Mouse (Mus musculus): ENCODE measurements around the gene Rspry1. TPM values are rescaled to one million over a fixed set of nuclear protein-coding genes. Genes with fewer than 3 reads are reported as not detected.

Rspry1 gene
- polyA plus RNA-seq (2012; rRNA removed) (4.0 and 6.2 TPM in 2 replicates), polyA plus RNA-seq (2014; fragmentation: Nextera tagmentation; extraction: Ambion mirVana) (15.8 and 17.9 TPM in 2 replicates)

GRCm38 (mm10) chr8:94601607-94602385 lies at the start of gene Rspry1, which contains the start of gene Fam192a:
TSS of gene Rspry1 (plus strand) at chr8:94601937.
TSS of gene Fam192a (minus strand) at chr8:94601997.
- H3K36me3 ChIP-seq (replicated peaks; ENCODE audit: control insufficient read depth, insufficient read depth, low read depth): no peaks in the 10 kb centered on the region
- TF ChIP-seq CTCF (IDR thresholded peaks at IDR 0.05; ENCODE audit: low read depth) (peak; percentile 23; the same call in 1 of the 2 replicates), EP300 (IDR thresholded peaks at IDR 0.05; ENCODE audit: low read depth) (no peak)
- ATAC-seq (ENCODE audit: insufficient read depth) (peak; percentile 99), DNase-seq (ENCODE audit: low read depth in 3 of 3, low spot score in 3 of 3) (peak; percentile 99 to 100 (median 100))
- peak within 1 kb of the TSS; percentile 87 for H3K9ac ChIP-seq (replicated peaks)
- peak within 1 kb of the TSS; percentile 97 for H3K4me2 ChIP-seq (ENCODE audit: low read depth)
- H3K27me3 ChIP-seq (ENCODE audit: control insufficient read depth, insufficient read depth, low read length): no peaks in the 10 kb centered on the region
- peaks cover 9 to 16% of the 10 kb centered on the region in 2 experiments for H3K4me1 ChIP-seq (replicated peaks; ENCODE audit: control insufficient read depth in 2 of 2, insufficient read depth in 2 of 2, low read length in 1 of 2)
- WGBS (ENCODE audit: insufficient replicate concordance): under 1% methylated on average over 55 of the region's 55 CpGs
- peak within 1 kb of the TSS; percentile 83 to 95 for H3K4me3 ChIP-seq (ENCODE audit: insufficient read depth in 1 of 2, low read depth in 2 of 2, low read length in 2 of 2)
- H3K27ac ChIP-seq: peak within 1 kb of the TSS; percentile 68
- H3K9me3 ChIP-seq (ENCODE audit: control insufficient read depth, low read length): no peaks in the 10 kb centered on the region

DNA sequence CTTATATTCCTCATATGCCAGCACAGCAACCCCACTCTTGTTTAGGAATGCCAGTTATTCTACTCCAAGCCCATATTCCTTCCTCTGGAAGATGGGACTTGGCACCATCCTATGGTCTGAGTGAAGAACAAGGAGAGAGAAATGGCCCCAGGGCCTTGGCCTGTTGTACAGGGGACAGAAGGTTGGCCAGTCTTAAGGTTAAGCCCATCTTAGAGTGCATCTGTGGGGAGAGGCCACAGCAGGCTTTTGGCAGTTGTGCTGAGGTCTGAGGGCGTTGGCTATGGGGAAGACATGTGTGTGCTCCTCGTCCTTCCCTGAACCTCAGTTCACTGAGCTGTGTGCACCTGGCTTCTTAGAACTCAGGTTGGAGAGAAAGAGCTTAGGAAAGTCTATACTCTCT lies 49.0 kb upstream of the Rspry1 start:
- Histone ChIP-seq H3K9me3 (ENCODE audit: control insufficient read depth, low read length) (no peaks in the 10 kb centered on the region), H3K4me2 (ENCODE audit: low read depth) (no peak overlapping the region), H3K4me1 (replicated peaks; ENCODE audit: control insufficient read depth in 2 of 2, insufficient read depth in 2 of 2, low read length in 1 of 2) (no peaks in the 10 kb centered on the region), H3K27me3 (ENCODE audit: control insufficient read depth, insufficient read depth, low read length) (no peaks in the 10 kb centered on the region), H3K4me3 (ENCODE audit: insufficient read depth in 1 of 2, low read depth in 2 of 2, low read length in 2 of 2) (no peak overlapping the region), H3K36me3 (replicated peaks; ENCODE audit: control insufficient read depth, insufficient read depth, low read depth) (no peaks in the 10 kb centered on the region), H3K27ac (no peak overlapping the region), H3K9ac (replicated peaks) (no peak overlapping the region)
- no peak for DNase-seq (ENCODE audit: low read depth in 3 of 3, low spot score in 3 of 3)
- ATAC-seq (ENCODE audit: insufficient read depth): no peak
- 32% methylated on average over 2 of the region's 2 CpGs for WGBS (ENCODE audit: insufficient replicate concordance)
- no peak for TF ChIP-seq EP300 (IDR thresholded peaks at IDR 0.05; ENCODE audit: low read depth)
- TF ChIP-seq CTCF (IDR thresholded peaks at IDR 0.05; ENCODE audit: low read depth): no peak

- Histone ChIP-seq H3K4me3 (ENCODE audit: insufficient read depth in 1 of 2, low read depth in 2 of 2, low read length in 2 of 2) (no peak overlapping the region), H3K9me3 (ENCODE audit: control insufficient read depth, low read length) (no peaks in the 10 kb centered on the region), H3K9ac (replicated peaks) (no peak overlapping the region), H3K27ac (no peak overlapping the region), H3K4me1 (replicated peaks; ENCODE audit: control insufficient read depth in 2 of 2, insufficient read depth in 2 of 2, low read length in 1 of 2) (no peaks in the 10 kb centered on the region), H3K27me3 (ENCODE audit: control insufficient read depth, insufficient read depth, low read length) (no peaks in the 10 kb centered on the region), H3K36me3 (replicated peaks; ENCODE audit: control insufficient read depth, insufficient read depth, low read depth) (no peaks in the 10 kb centered on the region), H3K4me2 (ENCODE audit: low read depth) (no peak overlapping the region)
- no peak for TF ChIP-seq CTCF (IDR thresholded peaks at IDR 0.05; ENCODE audit: low read depth)
- no peak for TF ChIP-seq EP300 (IDR thresholded peaks at IDR 0.05; ENCODE audit: low read depth)
- 81% methylated on average over 3 of the region's 3 CpGs for WGBS (ENCODE audit: insufficient replicate concordance)
- no peak for ATAC-seq (ENCODE audit: insufficient read depth)
- DNase-seq (ENCODE audit: low read depth in 3 of 3, low spot score in 3 of 3): no peak
These were observed 44.5 kb upstream of the Rspry1 start for GRCm38 (mm10) chr8:94557281-94557680.

DNA sequence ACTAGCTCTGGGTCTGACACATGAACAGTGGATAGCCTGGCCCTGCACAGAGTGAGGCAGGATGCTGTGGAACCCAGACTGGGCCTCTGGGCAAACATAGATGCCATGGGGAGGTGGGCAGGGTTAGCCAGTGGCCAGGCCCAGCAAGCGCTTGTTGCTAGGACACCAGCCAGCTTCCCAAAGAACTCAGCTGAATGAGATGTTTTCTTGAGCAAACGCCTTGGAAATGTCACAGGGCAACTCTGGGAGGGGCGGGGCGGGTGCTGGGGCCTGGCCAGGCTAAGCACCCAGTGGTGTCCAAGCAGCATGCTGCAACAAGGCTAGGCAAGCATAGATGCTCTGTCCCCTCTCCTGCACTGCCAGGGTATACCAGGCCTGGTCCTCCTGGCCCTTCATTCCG lies 40.5 kb upstream of the Rspry1 start:
- DNase-seq (ENCODE audit: low read depth in 3 of 3, low spot score in 3 of 3) (no peak), ATAC-seq (ENCODE audit: insufficient read depth) (no peak)
- H3K4me1 ChIP-seq (replicated peaks; ENCODE audit: control insufficient read depth in 2 of 2, insufficient read depth in 2 of 2, low read length in 1 of 2): 0 out of 4 replicates have a peak, but pooled peaks cover 0 to 2% of the 10 kb centered on the region in 2 experiments
- H3K36me3 ChIP-seq (replicated peaks; ENCODE audit: control insufficient read depth, insufficient read depth, low read depth): no peaks in the 10 kb centered on the region
- H3K4me2 ChIP-seq (ENCODE audit: low read depth): no peak overlapping the region
- WGBS (ENCODE audit: insufficient replicate concordance): 50% methylated on average over 5 of the region's 5 CpGs
- no peaks in the 10 kb centered on the region for H3K27me3 ChIP-seq (ENCODE audit: control insufficient read depth, insufficient read depth, low read length)
- TF ChIP-seq CTCF (IDR thresholded peaks at IDR 0.05; ENCODE audit: low read depth) (no peak), EP300 (IDR thresholded peaks at IDR 0.05; ENCODE audit: low read depth) (no peak)
- no peak overlapping the region for H3K4me3 ChIP-seq (ENCODE audit: insufficient read depth in 1 of 2, low read depth in 2 of 2, low read length in 2 of 2)
- no peak overlapping the region for H3K27ac ChIP-seq
- H3K9me3 ChIP-seq (ENCODE audit: control insufficient read depth, low read length): no peaks in the 10 kb centered on the region
- H3K9ac ChIP-seq (replicated peaks): no peak overlapping the region

DNA sequence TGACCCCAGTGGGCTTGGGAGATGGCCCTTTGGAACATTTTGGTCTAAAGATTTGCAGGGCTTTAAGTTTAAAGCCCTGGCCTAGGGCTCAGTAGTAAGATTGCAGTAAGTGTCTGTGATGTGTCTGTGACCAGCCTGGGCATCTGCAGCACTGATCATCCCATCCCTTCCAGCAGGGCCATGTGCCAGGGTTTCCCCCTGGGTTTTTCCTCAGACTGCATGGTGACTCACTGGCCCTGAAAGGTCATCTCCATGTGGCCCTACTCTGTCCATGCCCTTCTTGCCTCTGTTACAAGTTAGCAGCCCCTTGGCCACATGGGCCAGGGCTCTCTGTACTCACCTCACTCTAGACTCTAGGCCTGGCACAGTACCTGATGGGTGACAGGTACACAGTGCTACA lies 37.3 kb upstream of the Rspry1 start:
- 0 out of 4 replicates have a peak, but pooled peaks cover 0 to 6% of the 10 kb centered on the region in 2 experiments for H3K4me1 ChIP-seq (replicated peaks; ENCODE audit: control insufficient read depth in 2 of 2, insufficient read depth in 2 of 2, low read length in 1 of 2)
- TF ChIP-seq CTCF (IDR thresholded peaks at IDR 0.05; ENCODE audit: low read depth) (no peak), EP300 (IDR thresholded peaks at IDR 0.05; ENCODE audit: low read depth) (no peak)
- no peak overlapping the region for H3K4me3 ChIP-seq (ENCODE audit: insufficient read depth in 1 of 2, low read depth in 2 of 2, low read length in 2 of 2)
- no peak overlapping the region for H3K27ac ChIP-seq
- no peak overlapping the region for H3K4me2 ChIP-seq (ENCODE audit: low read depth)
- ATAC-seq (ENCODE audit: insufficient read depth): no peak
- H3K36me3 ChIP-seq (replicated peaks; ENCODE audit: control insufficient read depth, insufficient read depth, low read depth): no peaks in the 10 kb centered on the region
- H3K27me3 ChIP-seq (ENCODE audit: control insufficient read depth, insufficient read depth, low read length): no peaks in the 10 kb centered on the region
- no peak overlapping the region for H3K9ac ChIP-seq (replicated peaks)
- no peak for DNase-seq (ENCODE audit: low read depth in 3 of 3, low spot score in 3 of 3)
- H3K9me3 ChIP-seq (ENCODE audit: control insufficient read depth, low read length): no peaks in the 10 kb centered on the region

Measured in liver, embryonic 14.5 days (tissue).